Mouse (Mus musculus) thymus, postnatal 14 days (tissue): Measurements from ENCODE around the gene Gan.

Experiments used
- DNase-seq: peaks from one replicate; pipeline ENCODE4 v3.0.0; 2021

The Gan gene

DNA sequence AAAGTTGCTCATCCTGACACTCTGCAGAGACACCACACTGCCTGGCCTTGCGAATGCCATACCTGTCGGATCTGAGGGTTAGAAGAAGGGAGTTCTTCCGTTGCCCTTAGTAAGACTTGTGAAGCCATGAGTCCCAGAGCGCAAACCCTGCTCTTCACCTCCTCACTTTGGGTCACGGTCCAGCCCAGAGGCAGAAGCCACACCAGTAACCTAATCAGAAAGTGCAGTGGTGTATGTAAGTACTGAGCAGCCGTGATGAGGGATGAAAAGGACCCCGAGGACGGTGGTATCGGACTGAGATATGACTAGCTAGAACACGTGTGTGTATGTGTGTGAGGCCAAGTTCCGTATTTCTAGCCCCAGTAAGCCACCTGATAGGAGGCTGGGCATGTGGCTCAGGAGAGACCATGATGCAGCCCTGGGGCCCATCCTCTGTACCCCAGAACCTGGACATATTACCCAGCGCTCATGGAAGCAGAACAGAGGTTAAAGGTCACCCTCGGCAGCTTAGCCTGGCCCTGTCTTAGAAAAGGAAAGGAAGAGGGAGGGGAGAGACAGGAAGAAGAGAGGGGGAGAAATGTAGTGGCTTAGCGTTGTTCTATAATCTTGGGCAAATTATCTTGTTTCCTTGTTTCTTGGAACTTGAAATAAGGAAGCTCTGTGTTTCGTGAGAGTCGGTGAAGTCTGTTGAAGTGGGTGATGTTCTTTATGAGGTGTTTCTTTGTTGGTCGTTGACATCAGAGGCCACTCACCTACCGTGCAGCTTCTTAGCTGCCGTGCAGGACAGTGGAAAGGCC, 43.5 kb downstream of the Gan start:
- DNase-seq = no peak

DNA sequence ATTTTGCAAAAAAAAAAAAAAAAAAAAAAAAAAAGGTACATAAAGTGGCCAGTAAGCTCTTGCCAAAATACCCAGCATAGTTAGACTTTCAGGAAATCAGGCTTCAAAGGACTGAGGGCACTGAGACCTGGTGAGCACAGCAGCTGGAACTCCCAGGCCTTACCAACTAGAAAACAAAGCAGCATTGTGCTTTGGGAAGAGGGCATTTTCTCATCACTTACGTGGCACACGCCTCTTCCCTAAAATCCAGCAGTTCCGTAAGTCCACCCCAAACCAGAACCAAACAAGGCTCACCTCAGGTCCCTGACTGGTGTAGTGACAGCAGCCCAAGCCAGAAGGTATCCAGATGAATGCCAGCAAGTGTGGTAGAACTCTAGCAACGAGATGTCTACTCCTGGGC, 45.1 kb downstream of the Gan start:
- no peak for DNase-seq

DNA sequence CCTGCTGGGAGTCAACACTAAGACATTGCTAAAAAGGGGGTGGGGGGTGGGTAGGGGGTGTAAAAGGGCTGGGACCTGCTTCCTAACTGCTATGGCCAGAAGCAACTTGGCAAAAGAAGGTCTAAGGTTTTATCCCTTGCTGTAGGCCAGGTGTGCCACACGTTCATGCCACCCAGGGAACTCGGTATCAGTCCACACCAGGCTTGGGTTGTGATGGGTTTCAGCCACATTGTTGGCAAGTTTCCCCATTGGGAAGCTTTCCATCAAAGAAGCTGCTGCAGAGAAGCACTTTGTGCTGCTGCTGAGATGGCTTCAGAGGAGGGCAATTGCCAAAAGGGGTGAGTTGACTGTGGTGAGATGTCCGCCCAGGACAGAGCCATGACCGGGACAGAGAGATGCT, 47.9 kb downstream of the Gan start:
- no peak for DNase-seq

DNA sequence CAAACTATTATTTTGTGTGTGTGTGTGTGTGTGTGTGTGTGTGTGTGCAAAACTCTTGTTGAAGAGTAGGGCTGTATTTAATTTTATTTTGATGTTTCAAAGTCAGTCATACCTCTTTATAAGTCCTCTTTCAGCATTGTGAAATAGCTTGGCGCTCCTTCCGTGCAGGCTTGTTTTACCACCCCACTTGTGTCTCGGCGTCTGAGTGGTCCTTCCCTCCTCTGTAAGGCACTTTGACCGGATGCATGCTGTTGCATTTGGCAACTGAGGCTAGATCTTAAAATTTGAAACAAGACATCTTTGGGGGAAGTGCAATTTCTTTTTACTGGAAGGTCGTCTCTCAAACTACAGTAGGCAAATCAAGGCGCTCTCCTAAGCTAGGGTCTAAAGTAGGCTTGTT, 48.7 kb downstream of the Gan start:
- no peak for DNase-seq

DNA sequence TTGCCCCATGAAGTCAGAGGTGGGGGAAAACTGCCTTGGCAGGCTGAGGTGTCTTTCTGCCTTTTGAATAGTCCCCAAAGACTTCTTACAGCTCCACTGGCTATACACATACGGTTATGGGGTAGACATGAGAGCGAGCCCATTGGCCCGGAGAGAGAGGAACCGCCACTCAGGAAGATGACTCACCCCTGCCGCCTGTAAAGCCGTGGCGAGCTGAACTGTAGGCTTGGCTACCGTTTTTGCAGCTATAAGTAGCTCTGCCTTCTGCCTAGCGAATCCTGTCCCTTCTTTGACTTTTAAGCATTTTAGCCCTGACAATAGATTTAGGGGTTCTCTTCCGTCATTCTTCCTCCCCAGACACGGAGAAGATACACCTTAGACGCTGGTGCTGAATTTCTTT, 51.2 kb downstream of the Gan start:
- no peak for DNase-seq

DNA sequence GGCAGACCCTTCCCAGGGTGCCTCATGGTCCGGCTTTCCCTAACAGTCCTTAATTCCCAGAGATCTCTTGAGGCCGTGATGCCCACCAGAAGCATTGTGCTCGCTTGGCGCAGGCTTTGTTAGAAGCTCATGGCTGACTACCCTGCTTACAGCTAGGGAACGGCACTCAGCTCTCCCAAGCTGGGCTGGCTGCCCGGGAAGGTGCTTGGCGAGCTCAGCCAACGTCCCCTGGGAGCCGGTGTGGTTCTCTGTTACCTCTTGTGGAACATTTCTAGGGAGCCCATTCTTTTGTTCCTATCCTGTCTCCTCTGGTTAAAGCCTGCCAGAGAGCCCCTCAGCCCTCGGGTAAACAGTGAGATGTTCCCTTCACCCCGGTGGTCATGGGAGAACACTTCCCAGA, 54.2 kb downstream of the Gan start:
- no peak for DNase-seq

DNA sequence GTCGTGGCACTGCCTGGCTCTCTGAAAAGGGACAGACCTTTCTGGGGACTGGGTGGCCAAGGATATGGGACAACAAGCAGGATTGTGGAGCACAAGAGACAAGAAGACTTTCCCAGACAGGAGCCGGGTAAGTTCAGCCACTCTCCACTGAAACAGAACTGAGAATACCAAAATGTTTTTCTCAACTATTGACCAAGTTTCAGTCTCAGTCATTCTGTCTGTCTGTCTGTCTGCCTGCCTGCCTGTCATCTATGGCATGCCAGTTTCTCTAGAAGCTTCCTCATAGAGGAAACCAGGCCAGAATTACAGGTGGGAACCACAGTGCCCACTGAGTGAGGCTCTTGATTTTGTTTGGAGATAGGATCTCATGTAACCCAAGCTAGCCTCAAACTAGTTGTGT, 59.8 kb downstream of the Gan start:
- DNase-seq = no peak

DNA sequence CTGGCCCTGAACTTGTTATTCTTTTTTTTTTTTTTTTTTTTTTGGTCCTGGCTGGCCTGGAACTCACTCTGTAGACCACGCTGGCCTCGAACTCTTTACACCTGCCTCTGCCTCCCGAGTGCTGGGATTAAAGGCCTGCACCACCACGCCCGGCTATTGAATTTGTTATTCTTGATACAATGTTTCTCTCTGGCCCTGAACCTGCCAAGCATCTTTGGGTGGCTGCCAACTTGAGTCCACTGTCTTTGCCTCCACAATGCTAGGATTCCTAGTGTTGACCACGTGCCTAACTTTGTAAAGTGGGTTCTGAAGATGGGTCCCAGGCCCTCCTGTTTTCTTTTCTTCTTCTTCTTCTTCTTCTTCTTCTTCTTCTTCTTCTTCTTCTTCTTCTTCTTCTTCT, 64.5 kb downstream of the Gan start:
- no peak for DNase-seq

DNA sequence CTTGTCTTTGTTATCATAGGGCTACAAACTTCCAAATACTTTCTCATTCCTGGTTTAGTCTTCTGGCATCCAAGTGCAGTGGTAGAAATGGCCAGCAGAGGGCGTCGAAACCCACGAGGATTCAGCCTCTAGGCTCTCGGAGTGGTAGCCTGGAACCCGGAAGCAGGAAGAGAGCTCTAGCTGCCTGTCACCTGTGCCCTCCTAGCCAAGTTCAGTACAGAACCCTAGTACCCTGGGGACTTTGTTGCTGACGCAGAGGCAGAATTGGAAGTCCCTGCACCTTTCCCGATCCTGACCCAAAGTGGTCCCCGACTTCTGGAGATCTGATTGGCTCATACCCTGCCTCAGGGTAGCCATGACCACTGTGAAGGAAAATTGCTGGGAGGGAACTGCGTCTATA, 66.7 kb downstream of the Gan start:
- DNase-seq = peak; percentile 91

DNA sequence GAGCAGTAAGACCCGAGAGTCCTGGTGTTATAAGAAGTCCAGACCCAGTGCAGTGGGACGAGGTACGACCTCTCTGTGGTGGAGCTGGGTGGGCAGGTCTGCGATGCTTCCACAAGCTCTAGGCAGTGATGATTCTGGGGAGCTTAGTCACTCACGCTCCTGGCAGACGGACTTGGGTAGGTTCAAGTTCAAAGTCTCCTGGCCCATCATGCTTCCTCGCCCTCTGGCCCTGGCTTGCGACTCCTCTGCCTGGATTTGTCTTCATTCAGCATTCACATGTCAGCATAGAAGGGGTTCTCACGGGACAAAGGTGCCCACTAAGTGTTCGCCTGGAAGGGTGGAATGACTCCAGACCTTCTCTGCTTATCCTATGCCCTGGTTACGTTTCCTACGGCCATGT, 68.4 kb downstream of the Gan start:
- DNase-seq = no peak

DNA sequence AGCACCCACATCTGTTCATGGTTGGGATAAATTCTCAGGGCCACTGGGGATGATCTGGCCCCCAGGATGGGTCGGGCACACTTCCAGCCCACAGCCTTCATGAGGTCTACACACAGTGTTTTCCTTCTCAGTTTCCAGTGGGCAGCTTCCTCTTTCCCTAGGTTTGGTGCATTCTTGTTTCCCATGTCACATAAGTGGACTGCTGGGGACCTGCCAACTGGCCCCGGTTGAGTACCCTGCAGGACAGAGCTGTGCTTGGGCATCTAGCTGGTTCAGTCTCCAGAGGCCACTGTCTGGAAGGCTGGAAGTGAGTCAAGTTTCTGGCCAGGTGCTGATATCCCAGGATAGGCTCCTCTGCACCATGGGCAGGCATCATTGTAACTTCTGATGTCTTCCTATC, 69.4 kb downstream of the Gan start:
- DNase-seq = no peak

DNA sequence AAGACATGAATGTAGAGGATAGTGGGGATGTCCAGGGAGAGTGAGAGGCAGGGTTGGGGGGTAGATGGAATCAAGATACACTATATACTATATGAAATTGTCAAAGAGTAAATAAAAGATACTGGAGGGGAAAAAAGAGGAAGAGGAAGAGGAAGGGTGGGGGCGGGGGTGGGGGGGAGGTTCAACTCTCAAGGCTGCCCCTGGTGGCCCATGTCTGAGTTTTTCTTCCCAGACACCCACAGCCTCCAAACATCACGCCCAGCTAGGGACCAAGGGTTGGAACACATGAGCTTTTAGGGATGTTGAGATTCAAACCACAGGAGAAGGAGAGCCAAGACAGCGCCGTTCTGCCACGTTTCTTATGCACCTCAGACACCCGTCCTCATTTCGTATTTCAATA, 75.3 kb downstream of the Gan start:
- DNase-seq = no peak

DNA sequence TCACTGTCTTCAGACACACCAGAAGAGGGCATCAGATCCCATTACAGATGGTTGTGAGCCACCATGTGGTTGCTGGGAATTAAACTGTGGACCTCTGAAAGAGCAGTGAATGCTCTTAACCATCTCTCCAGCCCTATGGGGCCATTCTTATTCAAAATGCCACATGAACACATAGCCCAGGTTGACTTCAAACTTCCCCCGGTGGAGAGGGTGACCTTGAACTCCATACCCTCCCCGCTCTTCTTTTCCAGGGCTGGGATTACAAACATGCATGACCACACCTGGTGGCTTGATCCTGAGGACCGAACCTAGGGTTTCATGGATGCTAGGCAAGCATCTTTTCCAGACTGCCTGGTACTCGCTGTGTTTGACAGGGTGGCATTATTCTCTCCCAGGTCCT, 78.6 kb downstream of the Gan start:
- DNase-seq = no peak

DNA sequence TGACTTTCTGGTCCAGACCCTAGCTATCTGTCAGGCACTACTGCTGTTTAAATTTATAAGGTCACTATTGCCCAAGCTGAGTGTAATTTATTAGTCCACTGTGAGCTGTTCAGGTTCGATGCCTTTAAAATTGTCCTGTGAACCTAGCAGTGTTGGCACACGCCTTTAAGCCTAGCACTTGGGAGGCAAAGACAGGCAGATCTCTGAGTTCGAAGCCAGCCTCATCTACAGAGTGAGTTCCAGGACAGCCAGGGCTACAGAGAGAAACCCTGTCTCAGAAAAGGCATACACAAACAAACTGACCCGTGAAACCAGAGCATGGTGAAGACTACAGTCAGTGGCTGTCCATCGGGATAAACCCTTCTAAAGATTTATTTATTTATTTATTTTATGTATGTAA, 82.4 kb downstream of the Gan start:
- DNase-seq = no peak

DNA sequence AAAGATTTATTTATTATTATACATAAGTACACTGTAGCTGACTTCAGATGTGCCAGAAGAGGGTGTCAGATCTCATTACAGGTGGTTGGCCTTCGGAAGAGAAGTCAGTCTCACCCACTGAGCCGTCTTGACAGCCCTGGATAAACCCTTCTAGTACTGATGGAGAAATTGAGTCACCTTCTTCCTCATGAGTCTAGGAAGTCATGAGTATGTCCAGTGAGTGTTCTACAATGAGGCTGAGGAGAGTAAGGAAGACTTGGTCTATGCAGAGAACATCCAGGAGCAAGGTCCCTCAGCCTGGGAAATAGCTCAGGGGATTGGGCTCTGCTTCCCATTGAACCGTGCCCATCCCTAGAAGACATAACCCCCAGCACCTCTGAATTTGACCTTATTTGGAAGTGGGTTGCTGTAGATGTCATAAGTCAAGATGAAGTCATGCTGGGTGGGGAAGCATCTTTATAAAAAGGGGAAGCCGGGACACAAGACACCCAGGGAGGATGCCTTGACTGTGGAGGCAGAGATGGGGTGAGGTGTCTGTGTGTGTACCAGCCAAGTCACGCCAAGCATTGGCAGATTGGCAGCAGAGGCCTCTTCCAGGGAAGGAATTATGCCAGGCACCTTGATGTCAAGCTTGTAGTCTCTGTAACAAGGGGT, 83.0 kb downstream of the Gan start:
- DNase-seq = no peak

DNA sequence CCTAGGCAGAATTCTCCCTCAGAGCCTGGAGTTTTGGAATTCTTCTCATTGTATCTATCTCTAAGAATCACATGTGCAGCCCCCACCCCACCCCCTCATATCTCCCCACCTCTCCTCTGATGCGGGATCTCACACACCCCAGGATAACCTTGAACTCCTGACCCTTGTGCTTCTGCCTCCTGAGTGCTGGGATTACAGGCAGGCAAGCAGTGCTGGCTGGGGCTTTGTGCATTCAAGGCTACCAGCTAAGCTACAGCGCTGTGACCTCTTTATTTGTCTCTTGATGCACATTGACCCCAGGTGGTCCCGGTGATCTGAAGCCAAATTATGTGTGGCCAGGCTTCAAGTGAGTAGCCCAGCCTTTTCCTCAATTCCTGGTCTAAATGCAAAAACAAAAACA, 83.9 kb downstream of the Gan start:
- no peak for DNase-seq

DNA sequence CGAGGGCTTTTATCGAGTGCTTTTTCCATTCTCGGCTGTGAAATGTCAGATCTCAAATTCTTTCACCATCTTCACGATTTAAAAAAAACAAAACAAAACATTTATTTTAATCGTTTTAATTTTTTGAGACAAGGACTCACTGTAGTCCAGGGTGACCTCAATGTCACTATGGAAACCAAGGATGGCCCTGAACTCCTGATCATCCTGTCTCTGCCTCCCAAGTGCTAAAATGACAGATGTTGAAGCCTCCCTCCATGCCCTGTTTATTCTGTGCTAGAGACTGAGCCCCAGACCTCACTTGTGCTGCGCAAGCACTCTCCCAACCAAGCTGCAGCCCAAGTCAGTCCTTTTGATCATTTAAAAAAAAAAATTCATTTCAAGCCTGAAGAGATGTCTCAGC, 84.4 kb downstream of the Gan start:
- DNase-seq = no peak

DNA sequence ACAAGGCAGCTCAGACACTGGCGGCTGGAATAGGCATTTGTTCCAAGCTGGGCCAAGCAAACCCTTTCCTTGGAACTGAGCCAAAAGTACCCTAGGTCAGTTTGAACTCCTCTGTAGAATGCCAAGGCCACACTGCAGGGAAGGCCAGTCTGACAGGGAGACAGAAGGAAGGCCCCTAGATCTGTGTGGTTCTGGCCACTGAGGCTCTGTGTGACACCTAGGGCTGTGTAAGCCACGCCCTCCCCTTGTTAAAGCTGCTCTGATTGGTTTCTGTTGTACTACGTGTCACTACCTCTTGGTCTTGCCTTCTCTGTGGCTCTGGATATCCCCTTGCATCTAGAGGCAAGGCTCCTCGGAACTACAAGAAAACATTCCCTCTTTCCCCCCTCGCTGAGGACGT, 86.7 kb downstream of the Gan start:
- no peak for DNase-seq

DNA sequence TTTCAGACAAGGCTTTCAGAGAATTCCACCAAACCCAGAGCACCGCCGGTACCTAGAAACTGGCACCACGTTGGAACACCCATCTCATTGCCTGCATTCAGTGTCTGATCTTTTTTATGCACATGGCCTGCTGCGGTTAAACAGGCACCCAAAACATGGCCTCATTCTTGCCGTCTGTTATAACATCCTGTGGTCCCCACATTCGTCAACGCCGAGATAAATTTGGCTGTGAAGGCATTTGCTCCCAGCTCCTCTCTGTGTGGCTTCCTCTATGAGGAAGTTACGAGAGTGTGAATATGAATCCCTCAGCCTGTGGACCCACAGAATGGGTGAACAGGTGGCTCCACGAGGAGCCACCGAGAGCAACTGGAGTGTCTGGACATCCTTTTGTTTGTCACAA, 90.4 kb downstream of the Gan start:
- peak; percentile 30 for DNase-seq

DNA sequence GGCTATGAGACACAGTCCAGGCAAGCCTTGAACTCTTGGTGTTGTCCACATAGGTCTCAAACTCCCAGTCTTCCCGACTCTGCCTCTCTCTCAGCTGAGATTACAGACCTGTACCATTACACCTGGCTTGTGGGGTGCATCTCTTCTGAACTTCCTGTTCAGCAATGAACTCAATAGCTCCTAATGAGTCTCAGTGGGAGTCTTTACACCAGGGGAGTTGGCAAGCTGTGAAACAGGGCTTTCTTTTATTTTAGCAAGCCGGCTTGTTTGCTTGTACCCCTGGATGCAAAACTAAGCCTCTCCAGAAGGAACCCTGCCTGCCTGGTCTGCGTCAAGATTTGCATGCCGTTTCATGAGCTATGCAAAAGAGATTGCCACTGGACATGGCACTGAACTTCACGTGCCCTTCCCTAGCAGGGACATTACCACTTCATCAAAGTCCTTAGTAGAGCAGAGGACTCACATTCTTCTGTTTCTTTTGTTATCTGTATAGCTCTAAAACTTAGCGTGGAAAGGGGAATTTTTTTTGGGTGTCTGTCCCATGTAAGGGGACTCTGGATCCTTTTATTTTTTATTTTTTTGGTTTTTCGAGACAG, 93.2 kb downstream of the Gan start:
- DNase-seq = no peak

DNA sequence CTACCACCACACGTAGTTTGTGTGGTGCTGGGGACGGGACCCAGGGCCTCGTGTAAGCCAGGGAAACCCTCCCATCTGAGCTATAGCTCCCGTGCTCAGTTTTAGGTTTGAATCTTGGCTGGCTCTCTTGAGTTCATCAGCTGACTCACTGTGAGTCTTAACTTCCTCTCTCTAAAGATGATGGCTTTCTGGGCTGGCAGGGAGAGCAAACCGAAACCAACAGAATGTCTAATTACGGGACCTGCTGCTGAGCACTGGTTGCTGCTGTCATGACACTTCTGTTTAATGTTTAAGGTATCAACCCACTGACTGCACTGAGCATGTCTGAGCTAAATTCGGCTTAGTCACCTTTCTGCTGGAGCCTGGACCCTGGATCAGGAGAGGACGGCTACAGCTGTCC, 94.7 kb downstream of the Gan start:
- DNase-seq = no peak

DNA sequence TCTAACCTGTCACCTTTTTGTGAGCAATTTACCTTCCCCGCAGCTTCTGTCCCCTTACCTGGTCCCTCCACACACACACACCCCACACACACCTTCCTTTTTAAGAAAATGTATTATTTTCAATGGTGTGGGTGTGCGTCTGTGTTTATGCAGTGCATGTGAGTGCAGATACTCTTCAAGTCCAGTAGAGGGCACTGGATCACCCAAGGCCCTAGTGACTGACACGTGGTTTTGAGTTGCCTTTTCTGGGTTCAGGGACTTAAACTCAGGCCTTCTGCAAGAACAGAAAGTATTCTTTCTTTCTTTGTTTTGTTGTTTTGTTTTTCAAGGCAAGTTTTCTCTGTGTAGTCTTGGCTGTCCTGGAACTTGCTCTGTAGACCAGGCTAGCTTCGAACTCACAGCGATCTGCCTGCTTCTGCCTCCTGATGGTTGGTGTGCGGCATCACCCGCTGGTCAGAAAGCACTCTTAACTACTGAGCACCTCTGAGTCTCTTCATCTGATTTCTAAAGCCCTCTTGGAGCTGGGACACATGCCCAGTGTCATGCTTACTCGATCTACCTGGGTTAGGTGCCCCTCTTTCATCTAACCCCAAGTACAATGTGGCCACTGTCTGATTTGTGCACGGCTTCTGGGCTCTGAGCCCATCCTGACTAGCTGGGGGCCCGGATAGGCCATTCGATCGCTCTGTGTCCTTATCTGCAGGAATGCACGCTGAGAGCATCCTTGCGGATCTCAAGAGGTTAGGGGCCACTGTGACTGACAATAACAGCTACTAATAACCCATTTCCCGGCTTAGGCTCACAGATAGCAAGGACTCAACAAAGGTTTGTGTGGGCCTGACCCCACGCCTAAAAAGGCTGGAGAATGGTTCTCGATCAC, 95.7 kb downstream of the Gan start:
- no peak for DNase-seq

DNA sequence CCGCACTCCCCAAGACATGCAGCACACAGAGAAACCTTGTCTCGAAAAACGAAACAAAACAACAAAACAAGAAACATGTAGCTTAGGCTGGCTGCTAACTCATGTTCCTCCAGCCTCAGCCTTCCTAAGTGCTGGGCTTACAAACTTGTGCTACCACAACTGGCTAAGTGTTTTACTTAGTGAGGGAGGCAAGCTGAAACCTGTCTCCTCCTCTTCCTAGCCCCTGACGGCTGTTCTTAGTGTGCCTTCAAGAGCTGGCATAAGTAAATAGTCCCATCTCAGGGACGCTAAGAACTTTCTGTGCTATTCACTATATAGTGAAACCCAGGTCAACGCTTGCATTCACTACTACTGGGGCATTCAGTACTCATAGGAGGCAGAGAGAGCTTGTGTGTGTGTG, 96.6 kb downstream of the Gan start:
- DNase-seq = no peak
